Mouse (Mus musculus): ENCODE results near the gene Gm28510. TPM values are rescaled to one million over a fixed set of nuclear protein-coding genes. Genes with fewer than 3 reads are reported as not detected.

Gene Gm28510
- polyA plus RNA-seq (2017; shearing (Covaris generic)), result not detected

GRCm38 (mm10) chrY:10412437-10412836, at the start of gene Gm28510:
Gm28510 (plus strand) TSS chrY:10412737.

Other genes with a start within 250 kb of the Gm28510 start
- not detected for gene Gm20834, start 88.1 kb upstream of the Gm28510 start, polyA plus RNA-seq (2017; shearing (Covaris generic))
- gene Gm20737, start 123.3 kb downstream of the Gm28510 start, polyA plus RNA-seq (2017; shearing (Covaris generic)), result not detected
- not detected for gene Gm21775, start 140.7 kb downstream of the Gm28510 start, polyA plus RNA-seq (2017; shearing (Covaris generic))
- gene Gm21900, start 203.6 kb downstream of the Gm28510 start, polyA plus RNA-seq (2017; shearing (Covaris generic)), result not detected